Mouse (Mus musculus) liver, adult 2 months (tissue): Measurements from ENCODE around the gene Foxp2. TPM values are rescaled to one million over a fixed set of nuclear protein-coding genes. Genes with fewer than 3 reads are reported as not detected.
A peak's percentile ranks its signal among the peaks of the same experiment; 100 is the strongest.

Experiments
- DNase-seq: peaks from one replicate; pipeline ENCODE4 v3.0.0-alpha.2; 2011; ENCODE audit warnings: low read depth, low spot score; ENCODE audit errors: extremely low read depth
- H3K27ac ChIP-seq: fragments of 200-500 bp; replicated peaks from 2 replicates; pipeline ENCODE4 v1.5.1; 2012; ENCODE audit warnings: low read depth, mild to moderate bottlenecking, control low read depth, inconsistent platforms, low read length; ENCODE audit not compliant: insufficient read depth
- H3K27me3 ChIP-seq: fragments of 200-500 bp; 2 replicates; pipeline ENCODE4 v1.6.1; 2012; ENCODE audit warnings: mild to moderate bottlenecking, moderate library complexity, low read length, inconsistent platforms; ENCODE audit not compliant: control insufficient read depth, insufficient read depth
- H3K36me3 ChIP-seq: fragments of 200-500 bp; 2 replicates; pipeline ENCODE4 v1.6.1; 2012; ENCODE audit warnings: low read length, inconsistent platforms; ENCODE audit not compliant: control insufficient read depth, insufficient read depth
- H3K4me1 ChIP-seq: fragments of 200-500 bp; 2 replicates; pipeline ENCODE4 v1.6.1; 2011; ENCODE audit warnings: low read length; ENCODE audit not compliant: control insufficient read depth, insufficient read depth
- H3K4me3 ChIP-seq: fragments of 200-500 bp; 2 replicates; pipeline ENCODE4 v1.5.1; 2011; ENCODE audit warnings: low read depth, mild to moderate bottlenecking, control low read depth, low read length, moderate library complexity; ENCODE audit not compliant: insufficient read depth
- H3K79me2 ChIP-seq: fragments of 200-500 bp; 2 replicates; pipeline ENCODE4 v1.6.1; 2012; ENCODE audit warnings: inconsistent platforms, mild to moderate bottlenecking, low read length, moderate library complexity; ENCODE audit not compliant: control insufficient read depth, insufficient read depth
- H3K9ac ChIP-seq: fragments of 200-500 bp; 2 replicates; pipeline ENCODE4 v1.6.1; 2012; ENCODE audit warnings: low read depth, mild to moderate bottlenecking, control low read depth, inconsistent platforms, low read length
- CTCF ChIP-seq: fragments of 200-500 bp; IDR thresholded peaks from 2 replicates; pipeline ENCODE4 v1.5.1; 2011; ENCODE audit warnings: low read depth, low read length, control low read depth
- POLR2A ChIP-seq: fragments of 200-500 bp; IDR thresholded peaks from 2 replicates; pipeline ENCODE4 v1.6.1; 2011; ENCODE audit warnings: low read length, control low read depth; ENCODE audit not compliant: insufficient read depth; ENCODE audit errors: extremely low read depth
- WGBS: fragments of 180-500 bp; shearing (Covaris S2); methylation state at CpG from one replicate; pipeline ENCODE4 v1.1.7; 2018; 5-methylcytosine and 5-hydroxymethylcytosine counted together
- polyA plus RNA-seq: library from polyadenylated mRNA; depleted of rRNA; stranded (reverse); fragments of >200 nt; gene quantifications from 2 replicates; pipeline ENCODE4 v1.2.3, GENCODE M21; 2012
- total RNA-seq: library from RNA; depleted of rRNA; stranded (reverse); fragments of >200 nt; gene quantifications from 2 replicates; pipeline ENCODE4 v1.2.3, GENCODE M21; 2014

The Foxp2 gene
- total and polyA plus RNA-seq, 2 experiments = 1.5 to 7.8 TPM

GRCm38 (mm10) chr6:15121339-15121738, 220.2 kb downstream of the Foxp2 start:
- TF ChIP-seq POLR2A (no peak), CTCF (no peak)
- Histone ChIP-seq H3K9ac (no peak overlapping the region), H3K79me2 (no peaks in the 10 kb centered on the region), H3K27ac (no peak overlapping the region), H3K4me1 (no peaks in the 10 kb centered on the region), H3K36me3 (no peaks in the 10 kb centered on the region), H3K4me3 (no peak overlapping the region), H3K27me3 (no peaks in the 10 kb centered on the region)
- DNase-seq = no peak

- Histone ChIP-seq H3K27ac (no peak overlapping the region), H3K9ac (no peak overlapping the region), H3K4me3 (no peak overlapping the region), H3K79me2 (no peaks in the 10 kb centered on the region), H3K36me3 (no peaks in the 10 kb centered on the region), H3K27me3 (no peaks in the 10 kb centered on the region), H3K4me1 (no peaks in the 10 kb centered on the region)
- DNase-seq = no peak
- 94% methylated on average over 2 of the region's 2 CpGs for WGBS
- TF ChIP-seq CTCF = no peak
- TF ChIP-seq POLR2A = no peak
Measured at GRCm38 (mm10) chr6:15130142-15130541, 229.0 kb downstream of the Foxp2 start.

- no peak overlapping the region for H3K4me3 ChIP-seq
- H3K27me3 ChIP-seq = no peaks in the 10 kb centered on the region
- no peaks in the 10 kb centered on the region for H3K4me1 ChIP-seq
- H3K9ac ChIP-seq = no peak overlapping the region
- H3K36me3 ChIP-seq = no peaks in the 10 kb centered on the region
- no peak overlapping the region for H3K27ac ChIP-seq
- no peaks in the 10 kb centered on the region for H3K79me2 ChIP-seq
- no peak for DNase-seq
- WGBS = 73% methylated on average over 1 of the region's 1 CpGs
- TF ChIP-seq CTCF (no peak), POLR2A (no peak)
Measured at GRCm38 (mm10) chr6:15142094-15142493, 240.9 kb downstream of the Foxp2 start.

- Histone ChIP-seq H3K4me3 (no peak overlapping the region), H3K9ac (no peak overlapping the region), H3K79me2 (no peaks in the 10 kb centered on the region), H3K27ac (no peak overlapping the region), H3K27me3 (no peaks in the 10 kb centered on the region), H3K36me3 (no peaks in the 10 kb centered on the region), H3K4me1 (no peaks in the 10 kb centered on the region)
- TF ChIP-seq CTCF = no peak
- TF ChIP-seq POLR2A = no peak
- WGBS = 78% methylated on average over 3 of the region's 3 CpGs
- DNase-seq = no peak
Measured at GRCm38 (mm10) chr6:15151619-15152018, 250.5 kb downstream of the Foxp2 start.

- Histone ChIP-seq H3K27me3 (no peaks in the 10 kb centered on the region), H3K36me3 (no peaks in the 10 kb centered on the region), H3K4me3 (no peak overlapping the region), H3K79me2 (no peaks in the 10 kb centered on the region), H3K4me1 (no peaks in the 10 kb centered on the region), H3K27ac (no peak overlapping the region), H3K9ac (no peak overlapping the region)
- peak; percentile 52 for DNase-seq
- WGBS = 87% methylated on average over 2 of the region's 2 CpGs
- peak; percentile 40; the same call in 1 of the 2 replicates for TF ChIP-seq CTCF
- TF ChIP-seq POLR2A = no peak
Measured at GRCm38 (mm10) chr6:15163508-15164053, 262.4 kb downstream of the Foxp2 start.

- H3K36me3 ChIP-seq = no peaks in the 10 kb centered on the region
- no peak overlapping the region for H3K4me3 ChIP-seq
- TF ChIP-seq POLR2A = no peak
- TF ChIP-seq CTCF = no peak
- no peaks in the 10 kb centered on the region for H3K27me3 ChIP-seq
- H3K9ac ChIP-seq = no peak overlapping the region
- no peak overlapping the region for H3K27ac ChIP-seq
- no peak for DNase-seq
- no peaks in the 10 kb centered on the region for H3K4me1 ChIP-seq
- H3K79me2 ChIP-seq = no peaks in the 10 kb centered on the region
Measured at GRCm38 (mm10) chr6:15176754-15177153, 275.6 kb downstream of the Foxp2 start.
